Mouse (Mus musculus): ENCODE data around the gene S1pr5. TPM values are rescaled to one million over a fixed set of nuclear protein-coding genes. Genes with fewer than 3 reads are reported as not detected.
"Not testable (repeated sequence)": the region's sequence is repeated elsewhere in the genome, so short reads cannot be mapped to it uniquely, and the experiment has no call there.

Gene S1pr5
- total and polyA plus RNA-seq, 3 experiments = 0.04 to 0.08 TPM; not detected in 1

GRCm38 (mm10) chr9:21223490-21223889 lies 24.8 kb downstream of the S1pr5 start:
- TF ChIP-seq TBP (IDR thresholded peaks at IDR 0.05; ENCODE audit: low read depth, low read length) (peak; percentile 89), CTCF (IDR thresholded peaks at IDR 0.05 in 2 of 3, conservative IDR thresholded peaks at IDR 0.05 in 1 of 3; ENCODE audit: control insufficient read depth in 1 of 3, insufficient read depth in 1 of 3, low read depth in 2 of 3, low read length in 3 of 3, poor library complexity in 1 of 3, severe bottlenecking in 1 of 3) (0 out of 6 replicates have a peak, but pooled peaks of 1 of the 3 experiments have one; percentile 2)
- H3K27ac ChIP-seq (ENCODE audit: control insufficient read depth, low read depth, low read length) = not testable (repeated sequence)
- H3K4me1 ChIP-seq (ENCODE audit: control insufficient read depth in 1 of 2, insufficient read depth in 2 of 2, low read length in 2 of 2) = peaks cover 4 to 28% of the 10 kb centered on the region in 2 experiments; a peak in 3 of 4 replicates

GRCm38 (mm10) chr9:21221383-21221929 lies 26.8 kb downstream of the S1pr5 start:
- Histone ChIP-seq H3K9ac (ENCODE audit: control insufficient read depth, low read depth, low read length, poor library complexity, severe bottlenecking) (peak overlapping the region; percentile 70), H3K27ac (ENCODE audit: control insufficient read depth, low read depth, low read length) (peak overlapping the region; percentile 83), H3K36me3 (ENCODE audit: control insufficient read depth in 1 of 2, insufficient read depth in 2 of 2, low read length in 2 of 2) (peaks cover 0 to 23% of the 10 kb centered on the region in 2 experiments; a peak in 2 of 4 replicates), H3K9me3 (replicated peaks; ENCODE audit: insufficient read depth, low read length) (no peaks in the 10 kb centered on the region), H3K27me3 (ENCODE audit: control insufficient read depth in 1 of 2, insufficient read depth in 2 of 2, low read length in 2 of 2) (no peaks in the 10 kb centered on the region), H3K4me1 (ENCODE audit: control insufficient read depth in 1 of 2, insufficient read depth in 2 of 2, low read length in 2 of 2) (peaks cover 2 to 23% of the 10 kb centered on the region in 2 experiments; a peak in 3 of 4 replicates), H3K4me3 (ENCODE audit: control insufficient read depth in 1 of 2, insufficient read depth in 1 of 2, low read depth in 2 of 2, low read length in 2 of 2) (peak overlapping the region; percentile 23 to 63), H3K79me2 (ENCODE audit: control insufficient read depth, insufficient read depth, low read length, poor library complexity) (no peaks in the 10 kb centered on the region)
- TF ChIP-seq TBP (IDR thresholded peaks at IDR 0.05; ENCODE audit: low read depth, low read length) = peak; percentile 50; the same call in 1 of the 2 replicates
- no peak for TF ChIP-seq NRF1 (IDR thresholded peaks at IDR 0.05; ENCODE audit: insufficient read depth, low read depth, low read length, poor library complexity, severe bottlenecking)
- TF ChIP-seq UBTF (IDR thresholded peaks at IDR 0.05; ENCODE audit: borderline replicate concordance, insufficient read depth, low read depth, low read length) = peak; percentile 82; the same call in 1 of the 2 replicates
- TF ChIP-seq ZC3H11A (IDR thresholded peaks at IDR 0.05; ENCODE audit: low read depth, low read length) = no peak
- TF ChIP-seq CTCF (IDR thresholded peaks at IDR 0.05 in 2 of 3, conservative IDR thresholded peaks at IDR 0.05 in 1 of 3; ENCODE audit: control insufficient read depth in 1 of 3, insufficient read depth in 1 of 3, low read depth in 2 of 3, low read length in 3 of 3, poor library complexity in 1 of 3, severe bottlenecking in 1 of 3) = peak in 2 of 3 experiments; percentile 66 to 94; a peak in 4 of 6 replicates
- peak; percentile 99 for DNase-seq (ENCODE audit: low read depth, low spot score)

More at GRCm38 (mm10) chr9:21223490-21223889, 24.8 kb downstream of the S1pr5 start:
- H3K36me3 ChIP-seq (ENCODE audit: control insufficient read depth in 1 of 2, insufficient read depth in 2 of 2, low read length in 2 of 2) = peaks cover 0 to 24% of the 10 kb centered on the region in 2 experiments; a peak in 2 of 4 replicates
- H3K27me3 ChIP-seq (ENCODE audit: control insufficient read depth in 1 of 2, insufficient read depth in 2 of 2, low read length in 2 of 2); H3K9me3 ChIP-seq (replicated peaks; ENCODE audit: insufficient read depth, low read length); H3K9ac ChIP-seq (ENCODE audit: control insufficient read depth, low read depth, low read length, poor library complexity, severe bottlenecking); H3K4me3 ChIP-seq (ENCODE audit: control insufficient read depth in 1 of 2, insufficient read depth in 1 of 2, low read depth in 2 of 2, low read length in 2 of 2); H3K79me2 ChIP-seq (ENCODE audit: control insufficient read depth, insufficient read depth, low read length, poor library complexity): not testable (repeated sequence)
- peak; percentile 61 for DNase-seq (ENCODE audit: low read depth, low spot score)

- Histone ChIP-seq H3K4me1 (ENCODE audit: control insufficient read depth in 1 of 2, insufficient read depth in 2 of 2, low read length in 2 of 2) (peaks cover 2 to 19% of the 10 kb centered on the region in 2 experiments; a peak in 3 of 4 replicates), H3K9me3 (replicated peaks; ENCODE audit: insufficient read depth, low read length) (no peaks in the 10 kb centered on the region), H3K4me3 (ENCODE audit: control insufficient read depth in 1 of 2, insufficient read depth in 1 of 2, low read depth in 2 of 2, low read length in 2 of 2) (peak overlapping the region; percentile 47 to 63), H3K27ac (ENCODE audit: control insufficient read depth, low read depth, low read length) (peak overlapping the region; percentile 83), H3K9ac (ENCODE audit: control insufficient read depth, low read depth, low read length, poor library complexity, severe bottlenecking) (peak overlapping the region; percentile 70), H3K27me3 (ENCODE audit: control insufficient read depth in 1 of 2, insufficient read depth in 2 of 2, low read length in 2 of 2) (no peaks in the 10 kb centered on the region), H3K79me2 (ENCODE audit: control insufficient read depth, insufficient read depth, low read length, poor library complexity) (no peaks in the 10 kb centered on the region), H3K36me3 (ENCODE audit: control insufficient read depth in 1 of 2, insufficient read depth in 2 of 2, low read length in 2 of 2) (peaks cover 0 to 20% of the 10 kb centered on the region in 2 experiments; a peak in 2 of 4 replicates)
- DNase-seq (ENCODE audit: low read depth, low spot score) = peak; percentile 100
- TF ChIP-seq ZC3H11A (IDR thresholded peaks at IDR 0.05; ENCODE audit: low read depth, low read length) (no peak), TCF12 (IDR thresholded peaks at IDR 0.05; ENCODE audit: low read depth, low read length) (no peak), NELFE (IDR thresholded peaks at IDR 0.05; ENCODE audit: low read depth, low read length) (no peak), SIN3A (IDR thresholded peaks at IDR 0.05; ENCODE audit: low read length) (no peak), POLR2AphosphoS5 (IDR thresholded peaks at IDR 0.05; ENCODE audit: borderline replicate concordance, low read depth, low read length) (peak; percentile 88; the same call in 1 of the 2 replicates), E2F4 (IDR thresholded peaks at IDR 0.05; ENCODE audit: borderline replicate concordance, low read depth, low read length) (no peak), MAX (IDR thresholded peaks at IDR 0.05; ENCODE audit: low read length) (no peak), GABPA (IDR thresholded peaks at IDR 0.05; ENCODE audit: low read depth, low read length) (no peak), ZKSCAN1 (IDR thresholded peaks at IDR 0.05; ENCODE audit: low read depth, low read length) (no peak), POLR2AphosphoS2 (IDR thresholded peaks at IDR 0.05; ENCODE audit: low read length) (no peak), USF1 (IDR thresholded peaks at IDR 0.05; ENCODE audit: low read depth, low read length) (no peak), TBP (IDR thresholded peaks at IDR 0.05; ENCODE audit: low read depth, low read length) (peak; percentile 88), POLR2A (IDR thresholded peaks at IDR 0.05; ENCODE audit: control insufficient read depth in 1 of 2, insufficient read depth in 1 of 2, low read depth in 1 of 2, low read length in 2 of 2, poor library complexity in 1 of 2) (peak; percentile 73 to 85; a peak in 3 of 4 replicates), MAZ (IDR thresholded peaks at IDR 0.05; ENCODE audit: low read depth, low read length) (no peak), EP300 (IDR thresholded peaks at IDR 0.05; ENCODE audit: low read depth in 1 of 2, low read length in 2 of 2) (no peak), ZNF384 (IDR thresholded peaks at IDR 0.05; ENCODE audit: low read depth, low read length) (no peak), MAFK (IDR thresholded peaks at IDR 0.05; ENCODE audit: borderline replicate concordance, low read depth, low read length) (no peak), BHLHE40 (IDR thresholded peaks at IDR 0.05; ENCODE audit: borderline replicate concordance, low read depth, low read length) (no peak)
Measured at GRCm38 (mm10) chr9:21220490-21221382, 27.5 kb downstream of the S1pr5 start.

All from MEL (cell line).